Mouse (Mus musculus) limb, embryonic 10.5 days (tissue): ENCODE measurements around the gene Nacc1. TPM values are rescaled to one million over a fixed set of nuclear protein-coding genes. Genes with fewer than 3 reads are reported as not detected.

Source experiments
- polyA plus RNA-seq: library from polyadenylated mRNA; unstranded; fragments of >200 nt; fragmentation: Nextera tagmentation; extraction: Ambion mirVana; gene quantifications from 2 replicates; pipeline ENCODE4 v1.2.1, GENCODE M21; 2016

Nacc1 gene
- polyA plus RNA-seq, 1 experiment from 2014 or later, result 32.0 TPM

Other genes with a start within 250 kb of the Nacc1 start
- 199 and 229 TPM in 2 replicates for gene Ier2, start 25.0 kb downstream of the Nacc1 start, polyA plus RNA-seq
- gene Trmt1, start 1.6 kb downstream of the Nacc1 start, polyA plus RNA-seq, result 71.7 and 79.3 TPM in 2 replicates
- 4.6 and 4.7 TPM in 2 replicates for gene Lyl1, start 13.6 kb upstream of the Nacc1 start, polyA plus RNA-seq
- 3.7 and 8.1 TPM in 2 replicates for gene G430095P16Rik, start 35.1 kb upstream of the Nacc1 start, polyA plus RNA-seq
- gene Nfix, start 112.5 kb upstream of the Nacc1 start, polyA plus RNA-seq, result 0.24 and 2.1 TPM in 2 replicates
- gene Dand5, start 135.0 kb upstream of the Nacc1 start, polyA plus RNA-seq, result 1.9 and 2.7 TPM in 2 replicates
- gene Gadd45gip1, start 143.7 kb upstream of the Nacc1 start, polyA plus RNA-seq, result 51.7 and 54.4 TPM in 2 replicates
- 119 and 122 TPM in 2 replicates for gene Rad23a, start 152.8 kb upstream of the Nacc1 start, polyA plus RNA-seq
- 820 and 843 TPM in 2 replicates for gene Calr, start 159.1 kb upstream of the Nacc1 start, polyA plus RNA-seq
- gene Farsa, start 169.1 kb upstream of the Nacc1 start, polyA plus RNA-seq, result 149 and 156 TPM in 2 replicates
- gene Syce2, start 184.2 kb upstream of the Nacc1 start, polyA plus RNA-seq, result 92.8 and 99.5 TPM in 2 replicates
- 44.5 and 54.2 TPM in 2 replicates for gene Gcdh, start 206.1 kb upstream of the Nacc1 start, polyA plus RNA-seq
- gene Klf1, start 214.1 kb upstream of the Nacc1 start, polyA plus RNA-seq, result 14.0 and 18.7 TPM in 2 replicates
- 6.4 and 8.2 TPM in 2 replicates for gene Dnase2a, start 220.7 kb upstream of the Nacc1 start, polyA plus RNA-seq
- 0.09 and 0.16 TPM in 2 replicates for gene Mast1, start 249.5 kb upstream of the Nacc1 start, polyA plus RNA-seq